Mouse (Mus musculus) thymus, adult 2 months (tissue): ENCODE results near the gene C130032M10Rik. TPM values are rescaled to one million over a fixed set of nuclear protein-coding genes. Genes with fewer than 3 reads are reported as not detected.

Experiments
- DNase-seq: peaks from one replicate; pipeline ENCODE4 v3.0.0; 2021
- H3K27ac ChIP-seq: fragments of 200-500 bp; 2 replicates; pipeline ENCODE4 v1.5.1; 2012; ENCODE audit warnings: low read length, control low read depth; ENCODE audit not compliant: control insufficient read depth, insufficient read depth
- H3K27me3 ChIP-seq: fragments of 200-500 bp; 2 replicates; pipeline ENCODE4 v1.6.1; 2012; ENCODE audit warnings: mild to moderate bottlenecking, low read length, moderate library complexity, mixed read lengths; ENCODE audit not compliant: control insufficient read depth, insufficient read depth
- H3K36me3 ChIP-seq: fragments of 200-500 bp; 2 replicates; pipeline ENCODE4 v1.6.1; 2012; ENCODE audit warnings: mild to moderate bottlenecking, low read length, moderate library complexity; ENCODE audit not compliant: control insufficient read depth, insufficient read depth
- H3K4me1 ChIP-seq: fragments of 200-500 bp; replicated peaks from 2 replicates; pipeline ENCODE4 v1.6.1; 2012; ENCODE audit warnings: low read length; ENCODE audit not compliant: control insufficient read depth, insufficient read depth
- H3K4me3 ChIP-seq: fragments of 200-500 bp; 2 replicates; pipeline ENCODE4 v1.5.1; 2012; ENCODE audit warnings: mild to moderate bottlenecking, low read length, control low read depth, moderate library complexity; ENCODE audit not compliant: control insufficient read depth, insufficient read depth
- CTCF ChIP-seq: fragments of 200-500 bp; IDR thresholded peaks from 2 replicates; pipeline ENCODE4 v1.5.1; 2012; ENCODE audit warnings: mild to moderate bottlenecking, control low read depth, low read length, moderate library complexity, borderline replicate concordance; ENCODE audit not compliant: control insufficient read depth, poor library complexity, insufficient read depth; ENCODE audit errors: extremely low read depth
- POLR2A ChIP-seq: fragments of 200-500 bp; IDR thresholded peaks from 2 replicates; pipeline ENCODE4 v1.6.1; 2012; ENCODE audit warnings: mild to moderate bottlenecking, low read length, control low read depth, moderate library complexity; ENCODE audit not compliant: control insufficient read depth, poor library complexity, insufficient read depth; ENCODE audit errors: extremely low read depth
- WGBS: fragments of 180-500 bp; shearing (Covaris S2); methylation state at CpG from one replicate; pipeline ENCODE4 v1.1.7; 2018; 5-methylcytosine and 5-hydroxymethylcytosine counted together
- polyA plus RNA-seq: library from polyadenylated mRNA; depleted of rRNA; stranded (reverse); fragments of >200 nt; gene quantifications from 2 replicates; pipeline ENCODE4 v1.2.3, GENCODE M21; 2012

C130032M10Rik gene
- polyA plus RNA-seq, 1 experiment = not detected

GRCm38 (mm10) chr9:114501111-114501510, 14.4 kb upstream of the C130032M10Rik start:
- no peak for TF ChIP-seq POLR2A
- TF ChIP-seq CTCF = no peak
- no peak overlapping the region for H3K4me3 ChIP-seq
- peaks cover 15% of the 10 kb centered on the region for H3K4me1 ChIP-seq
- H3K36me3 ChIP-seq = no peaks in the 10 kb centered on the region
- H3K27ac ChIP-seq = no peak overlapping the region
- 71% methylated on average over 7 of the region's 7 CpGs for WGBS
- no peaks in the 10 kb centered on the region for H3K27me3 ChIP-seq
- DNase-seq = no peak

DNA sequence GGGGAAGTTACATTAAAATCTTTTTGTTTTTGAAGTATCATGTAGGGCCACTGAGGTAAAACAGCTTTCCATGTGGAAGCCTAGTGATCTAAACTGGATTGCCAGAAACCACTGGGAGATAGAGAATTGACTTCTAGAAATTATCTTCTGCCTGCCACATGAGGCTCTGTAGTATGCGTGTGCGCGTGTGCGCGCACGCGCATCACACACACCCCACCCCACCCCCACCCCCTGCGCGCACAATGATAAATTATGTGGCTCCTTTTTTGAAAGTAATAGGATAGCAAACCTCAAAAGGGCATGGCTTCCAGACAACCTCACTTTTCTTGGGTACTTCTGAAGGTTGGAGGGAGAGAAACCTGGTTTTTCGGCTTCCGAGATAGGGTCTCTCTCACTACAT, 13.6 kb upstream of the C130032M10Rik start:
- 97% methylated on average over 11 of the region's 11 CpGs for WGBS
- Histone ChIP-seq H3K4me3 (no peak overlapping the region), H3K4me1 (peaks cover 9% of the 10 kb centered on the region), H3K36me3 (no peaks in the 10 kb centered on the region), H3K27me3 (no peaks in the 10 kb centered on the region), H3K27ac (no peak overlapping the region)
- DNase-seq = no peak
- TF ChIP-seq CTCF (no peak), POLR2A (no peak)

- H3K4me3 ChIP-seq = no peak overlapping the region
- H3K27me3 ChIP-seq = no peaks in the 10 kb centered on the region
- DNase-seq = no peak
- TF ChIP-seq CTCF (no peak), POLR2A (no peak)
- H3K36me3 ChIP-seq = no peaks in the 10 kb centered on the region
- peaks cover 11% of the 10 kb centered on the region for H3K4me1 ChIP-seq
- no peak overlapping the region for H3K27ac ChIP-seq
- 83% methylated on average over 15 of the region's 15 CpGs for WGBS
Measured at GRCm38 (mm10) chr9:114502711-114503427, 12.6 kb upstream of the C130032M10Rik start.

GRCm38 (mm10) chr9:114504816-114505215, 10.7 kb upstream of the C130032M10Rik start, which contains the start of gene Ccr4:
TSS of gene Ccr4 (minus strand) at chr9:114504916.
- 94% methylated on average over 9 of the region's 9 CpGs for WGBS
- DNase-seq = no peak
- H3K4me1 ChIP-seq = peaks cover 11% of the 10 kb centered on the region
- H3K36me3 ChIP-seq = no peaks in the 10 kb centered on the region
- no peaks in the 10 kb centered on the region for H3K27me3 ChIP-seq
- no peak within 1 kb of the TSS for H3K27ac ChIP-seq
- TF ChIP-seq POLR2A (no peak), CTCF (no peak)
- no peak within 1 kb of the TSS for H3K4me3 ChIP-seq

DNA sequence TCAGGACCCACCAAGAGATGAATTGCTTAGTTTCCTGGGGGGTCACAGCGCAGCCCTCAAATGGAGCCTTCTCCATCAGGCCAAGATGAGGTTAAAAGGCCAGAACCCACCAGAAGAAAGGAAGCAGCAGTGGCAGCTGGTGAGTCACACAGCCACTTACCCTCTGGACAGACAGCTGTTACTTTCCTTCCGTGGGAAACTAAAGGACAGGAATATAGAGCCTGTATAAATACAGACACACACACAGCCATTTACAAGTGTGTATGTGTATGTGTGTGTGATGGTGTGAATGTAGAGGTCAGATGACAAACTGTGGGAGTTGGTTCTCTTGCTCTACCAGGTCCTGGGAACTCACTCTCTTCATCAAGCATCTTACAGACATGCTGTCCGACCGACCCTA, 8.9 kb upstream of the C130032M10Rik start:
- TF ChIP-seq CTCF (no peak), POLR2A (no peak)
- Histone ChIP-seq H3K36me3 (no peaks in the 10 kb centered on the region), H3K4me1 (peaks cover 21% of the 10 kb centered on the region), H3K4me3 (no peak overlapping the region), H3K27ac (no peak overlapping the region), H3K27me3 (no peaks in the 10 kb centered on the region)
- no peak for DNase-seq
- 30% methylated on average over 4 of the region's 4 CpGs for WGBS

- TF ChIP-seq POLR2A (no peak), CTCF (no peak)
- WGBS = 13% methylated on average over 9 of the region's 9 CpGs
- H3K27me3 ChIP-seq = no peaks in the 10 kb centered on the region
Measured at GRCm38 (mm10) chr9:114507421-114507820, 8.1 kb upstream of the C130032M10Rik start.

More at GRCm38 (mm10) chr9:114507421-114507820, 8.1 kb upstream of the C130032M10Rik start:
- Histone ChIP-seq H3K27ac (no peak overlapping the region), H3K36me3 (no peaks in the 10 kb centered on the region), H3K4me3 (no peak overlapping the region), H3K4me1 (peaks cover 21% of the 10 kb centered on the region)
- no peak for DNase-seq
